In genomic region chr4:138261843-138262681, GRCm38 (mm10) we compare ENCODE assay signal across 8 mouse cellular contexts. TPM values are rescaled to one million over a fixed set of nuclear protein-coding genes. Genes with fewer than 3 reads are reported as not detected.
A peak's percentile ranks its signal among the peaks of the same experiment; 100 is the strongest.
DNase-seq lines count a peak whose midpoint lies in the region; ATAC-seq and TF ChIP-seq lines count a peak whose summit lies in the region.

No protein-coding gene starts in this region.

- H3K27ac ChIP-seq in cerebellum, adult 2 months (ENCODE audit: insufficient read depth, low read length), result no peak overlapping the region
- H3K27ac ChIP-seq in hindbrain, embryonic 10.5 days, result peak overlapping the region; percentile 77
- H3K27ac ChIP-seq in lung, postnatal 0 days (ENCODE audit: low read length), result no peak overlapping the region

- H3K36me3 ChIP-seq in G1E (replicated peaks), result peaks cover 25% of the 10 kb centered on the region
- peaks cover 7% of the 10 kb centered on the region; the same call in 1 of the 2 replicates for H3K36me3 ChIP-seq in hindbrain, embryonic 10.5 days
- no peaks in the 10 kb centered on the region for H3K36me3 ChIP-seq in lung, postnatal 0 days (ENCODE audit: insufficient read depth, low read length)

- peaks cover 30% of the 10 kb centered on the region for H3K4me1 ChIP-seq in G1E (ENCODE audit: insufficient read depth, low read depth, low read length)
- no peaks in the 10 kb centered on the region for H3K4me1 ChIP-seq in cerebellum, adult 2 months (ENCODE audit: control insufficient read depth, insufficient read depth, low read length)
- H3K4me1 ChIP-seq in hindbrain, embryonic 10.5 days (replicated peaks), result peaks cover 27% of the 10 kb centered on the region
- H3K4me1 ChIP-seq in lung, postnatal 0 days (ENCODE audit: insufficient read depth, low read depth, low read length), result peaks cover 5% of the 10 kb centered on the region; the same call in 1 of the 2 replicates

- no peaks in the 10 kb centered on the region for H3K9me3 ChIP-seq in G1E (replicated peaks)
- H3K9me3 ChIP-seq in hindbrain, embryonic 10.5 days, result no peaks in the 10 kb centered on the region
- no peaks in the 10 kb centered on the region for H3K9me3 ChIP-seq in lung, postnatal 0 days (ENCODE audit: low read length)

- no peak overlapping the region; the same call in 1 of the 2 replicates for H3K9ac ChIP-seq in lung, postnatal 0 days (replicated peaks; ENCODE audit: low read depth)

- peak; percentile 64 for ATAC-seq in G1E (ENCODE audit: extremely low read depth, insufficient number of reproducible peaks, low FRiP score, poor library complexity, severe bottlenecking)
- peak; percentile 95 for ATAC-seq in lung, postnatal 0 days

- H3K27me3 ChIP-seq in G1E (ENCODE audit: insufficient read depth, low read length), result peaks cover 33% of the 10 kb centered on the region
- H3K27me3 ChIP-seq in cerebellum, adult 2 months (ENCODE audit: control insufficient read depth, insufficient read depth, low read length), result no peaks in the 10 kb centered on the region
- H3K27me3 ChIP-seq in hindbrain, embryonic 10.5 days (ENCODE audit: insufficient read depth, poor library complexity, severe bottlenecking), result peaks cover 72% of the 10 kb centered on the region
- H3K27me3 ChIP-seq in lung, postnatal 0 days (replicated peaks; ENCODE audit: insufficient read depth, low read length), result no peaks in the 10 kb centered on the region

- WGBS in cerebellum, adult 2 months, result under 1% methylated on average over 66 of the region's 78 CpGs
- under 1% methylated on average over 78 of the region's 78 CpGs for WGBS in hindbrain, embryonic 10.5 days
- under 1% methylated on average over 35 of the region's 78 CpGs for WGBS in lung, postnatal 0 days

- peak overlapping the region; percentile 87 for H3K4me2 ChIP-seq in lung, postnatal 0 days (replicated peaks; ENCODE audit: low read depth, low read length)

- TF ChIP-seq CTCF in G1E (IDR thresholded peaks at IDR 0.05; ENCODE audit: low read depth, low read length), result no peak
- TF ChIP-seq CTCF in cerebellum, adult 2 months (IDR thresholded peaks at IDR 0.05; ENCODE audit: borderline replicate concordance, insufficient read depth, low read depth, low read length), result peak; percentile 52; the same call in 1 of the 2 replicates
- peak; percentile 63 for TF ChIP-seq CTCF in lung, postnatal 0 days (IDR thresholded peaks at IDR 0.05)

- TF ChIP-seq POLR2A in cerebellum, adult 2 months (IDR thresholded peaks at IDR 0.05; ENCODE audit: borderline replicate concordance, insufficient read depth, low read length), result no peak

- DNase-seq in G1E (ENCODE audit: low spot score), result peak; percentile 89
- DNase-seq in cerebellum, adult 2 months, result peak; percentile 84 to 88
- peak; percentile 88 for DNase-seq in forelimb bud, embryonic 11.5 days (ENCODE audit: low read depth, low spot score)
- DNase-seq in hindbrain, embryonic 10.5 days (ENCODE audit: low spot score), result peak; percentile 94
- DNase-seq in layer of hippocampus, adult 9-11 months, result peak; percentile 87
- peak; percentile 82 for DNase-seq in lung, postnatal 0 days (ENCODE audit: low spot score)
- DNase-seq in ovary, postnatal 10 days (ENCODE audit: low spot score), result peak; percentile 90
- peak; percentile 79 for DNase-seq in thymus, postnatal 0 days (ENCODE audit: low spot score)

- peak overlapping the region; percentile 77 for H3K4me3 ChIP-seq in G1E (ENCODE audit: low read depth, low read length)
- H3K4me3 ChIP-seq in cerebellum, adult 2 months (replicated peaks; ENCODE audit: insufficient read depth, low read depth, low read length), result peak overlapping the region; percentile 63
- H3K4me3 ChIP-seq in hindbrain, embryonic 10.5 days, result peak overlapping the region; percentile 72
- peak overlapping the region; percentile 70 for H3K4me3 ChIP-seq in lung, postnatal 0 days (ENCODE audit: low read depth, low read length)

- no peak for TF ChIP-seq EP300 in lung, postnatal 0 days (IDR thresholded peaks at IDR 0.05)

RNA-seq across cellular contexts. Expression of gene Kif17, which starts 11.8 kb away (rescaled TPM):
- total RNA-seq in G1E (2014; fragmentation: Nextera tagmentation), result not detected in 2 replicates
- 0.16 TPM in 1 of 2 replicates, not detected in the other for total RNA-seq in G1E (2017)
- 0.13 and 0.16 TPM in 2 replicates for polyA plus RNA-seq in G1E (2012)
- 12.2 and 12.7 TPM in 2 replicates for polyA plus RNA-seq in cerebellum, adult 2 months (2012; rRNA removed)
- 0.63 and 0.75 TPM in 2 replicates for polyA plus RNA-seq in hindbrain, embryonic 10.5 days (2016; fragmentation: Nextera tagmentation; extraction: Ambion mirVana)
- polyA plus RNA-seq in lung, postnatal 0 days (2015; fragmentation: Nextera tagmentation; extraction: Ambion mirVana), result 0.37 and 1.1 TPM in 2 replicates
- 0.60 and 0.78 TPM in 2 replicates for polyA plus RNA-seq in thymus, postnatal 0 days (2015; fragmentation: Nextera tagmentation; extraction: Ambion mirVana)

RNA-seq across cellular contexts. Expression of gene Sh2d5, which starts 11.9 kb away (rescaled TPM):
- total RNA-seq in G1E (2014; fragmentation: Nextera tagmentation), result 0.68 and 2.0 TPM in 2 replicates
- 0.55 and 0.99 TPM in 2 replicates for total RNA-seq in G1E (2017)
- polyA plus RNA-seq in G1E (2012), result 0.61 and 0.81 TPM in 2 replicates
- 38.9 and 40.8 TPM in 2 replicates for polyA plus RNA-seq in cerebellum, adult 2 months (2012; rRNA removed)
- polyA plus RNA-seq in hindbrain, embryonic 10.5 days (2016; fragmentation: Nextera tagmentation; extraction: Ambion mirVana), result 1.3 and 2.4 TPM in 2 replicates
- polyA plus RNA-seq in lung, postnatal 0 days (2015; fragmentation: Nextera tagmentation; extraction: Ambion mirVana), result 0.14 and 0.18 TPM in 2 replicates
- 0.61 and 0.66 TPM in 2 replicates for polyA plus RNA-seq in thymus, postnatal 0 days (2015; fragmentation: Nextera tagmentation; extraction: Ambion mirVana)

RNA-seq across cellular contexts. Expression of gene Ddost, which starts 42.5 kb away (rescaled TPM):
- total RNA-seq in G1E (2014; fragmentation: Nextera tagmentation) (159 and 162 TPM in 2 replicates), G1E (2017) (63.3 and 81.3 TPM in 2 replicates)
- polyA plus RNA-seq in G1E (2012), result 93.2 and 99.4 TPM in 2 replicates
- polyA plus RNA-seq in cerebellum, adult 2 months (2012; rRNA removed), result 98.3 and 101 TPM in 2 replicates
- 274 and 292 TPM in 2 replicates for polyA plus RNA-seq in hindbrain, embryonic 10.5 days (2016; fragmentation: Nextera tagmentation; extraction: Ambion mirVana)
- 184 and 195 TPM in 2 replicates for polyA plus RNA-seq in lung, postnatal 0 days (2015; fragmentation: Nextera tagmentation; extraction: Ambion mirVana)
- polyA plus RNA-seq in thymus, postnatal 0 days (2015; fragmentation: Nextera tagmentation; extraction: Ambion mirVana), result 196 and 200 TPM in 2 replicates

RNA-seq across cellular contexts. Expression of gene Hp1bp3, which starts 46.0 kb away (rescaled TPM):
- total RNA-seq in G1E (2014; fragmentation: Nextera tagmentation), result 179 and 216 TPM in 2 replicates
- 118 and 127 TPM in 2 replicates for total RNA-seq in G1E (2017)
- 41.6 TPM in 2 replicates for polyA plus RNA-seq in G1E (2012)
- polyA plus RNA-seq in cerebellum, adult 2 months (2012; rRNA removed), result 163 and 170 TPM in 2 replicates
- polyA plus RNA-seq in hindbrain, embryonic 10.5 days (2016; fragmentation: Nextera tagmentation; extraction: Ambion mirVana), result 146 and 148 TPM in 2 replicates
- polyA plus RNA-seq in lung, postnatal 0 days (2015; fragmentation: Nextera tagmentation; extraction: Ambion mirVana), result 129 and 135 TPM in 2 replicates
- 155 and 173 TPM in 2 replicates for polyA plus RNA-seq in thymus, postnatal 0 days (2015; fragmentation: Nextera tagmentation; extraction: Ambion mirVana)

Comparison
In these comparisons a context has a peak if more than half of its experiments do, and no peak if none do; other contexts are left out.
1. RNA of gene Sh2d5, which starts 11.9 kb away (polyA plus RNA-seq): 38.9 to 40.8 TPM in cerebellum, adult 2 months; 1.3 to 2.4 TPM in hindbrain, embryonic 10.5 days, 0.61 to 0.66 TPM in thymus, postnatal 0 days, 0.61 to 0.81 TPM in G1E and 0.14 to 0.18 TPM in lung, postnatal 0 days; every median in the first group is over 10 times any median in the second.
2. Peak in every context shown above with its lines, with median percentiles within 50 percentile points of each other: DNase-seq and H3K4me3 ChIP-seq.